Mouse (Mus musculus): ENCODE data around the gene Tor1aip1. TPM values are rescaled to one million over a fixed set of nuclear protein-coding genes. Genes with fewer than 3 reads are reported as not detected.

The Tor1aip1 gene
- total and polyA plus RNA-seq, 2 experiments from 2014 or later = 18.2 to 21.6 TPM

DNA sequence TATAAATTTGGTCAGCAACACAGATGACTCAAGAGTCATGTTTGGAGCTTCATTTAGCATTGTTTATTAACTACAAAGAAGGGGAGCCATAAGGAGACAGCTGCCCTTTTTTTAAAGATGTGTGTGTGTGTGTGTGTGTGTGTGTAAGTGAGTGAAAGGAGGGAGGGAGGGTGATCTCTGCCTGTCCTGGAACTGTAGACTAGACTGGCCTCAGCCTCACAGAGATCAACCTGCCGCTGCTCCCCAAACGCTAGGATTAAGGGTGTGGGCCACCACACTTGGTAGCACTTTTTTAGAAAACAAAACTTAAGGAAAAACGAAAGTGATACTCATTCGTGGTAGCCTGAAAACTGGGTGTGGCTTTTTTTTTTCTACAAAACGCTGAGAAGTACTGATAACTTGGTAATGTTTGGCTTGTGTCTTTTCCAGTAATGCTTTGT, 884 bp upstream of the Tor1aip1 start:
- H3K9me3 ChIP-seq (ENCODE audit: low read length) = no peaks in the 10 kb centered on the region
- WGBS = 65% methylated on average over 5 of the region's 5 CpGs

GRCm38 (mm10) chr1:156035269-156035929, 881 bp downstream of the Tor1aip1 start, which contains the start of gene Tor1aip2:
Tor1aip2 (plus strand) TSS chr1:156035403.
- Histone ChIP-seq H3K36me3 (ENCODE audit: insufficient read depth, low read length) (peaks cover 12% of the 10 kb centered on the region), H3K9ac (replicated peaks; ENCODE audit: low read length, poor library complexity, severe bottlenecking) (peak within 1 kb of the TSS; percentile 95), H3K27me3 (ENCODE audit: insufficient read depth, low read length) (no peaks in the 10 kb centered on the region), H3K4me2 (ENCODE audit: low read depth, low read length, poor library complexity, severe bottlenecking) (peak within 1 kb of the TSS; percentile 71), H3K4me1 (ENCODE audit: insufficient read depth, low read length) (peaks cover 3% of the 10 kb centered on the region; the same call in 1 of the 2 replicates), H3K27ac (ENCODE audit: low read depth, low read length) (peak within 1 kb of the TSS; percentile 99), H3K9me3 (ENCODE audit: low read length) (no peaks in the 10 kb centered on the region), H3K4me3 (ENCODE audit: low read depth, low read length) (peak within 1 kb of the TSS; percentile 89)
- DNase-seq (ENCODE audit: low spot score) (peak; percentile 77), ATAC-seq (ENCODE audit: low FRiP score) (peak; percentile 79)
- TF ChIP-seq CTCF (IDR thresholded peaks at IDR 0.05) = no peak
- under 1% methylated on average over 58 of the region's 59 CpGs for WGBS

More for the DNA sequence above, 884 bp upstream of the Tor1aip1 start:
- TF ChIP-seq CTCF (IDR thresholded peaks at IDR 0.05) = no peak
- Histone ChIP-seq H3K4me2 (ENCODE audit: low read depth, low read length, poor library complexity, severe bottlenecking) (peak overlapping the region; percentile 28; the same call in 1 of the 2 replicates), H3K27me3 (ENCODE audit: insufficient read depth, low read length) (no peaks in the 10 kb centered on the region), H3K9ac (replicated peaks; ENCODE audit: low read length, poor library complexity, severe bottlenecking) (no peak overlapping the region), H3K27ac (ENCODE audit: low read depth, low read length) (no peak overlapping the region), H3K4me3 (ENCODE audit: low read depth, low read length) (no peak overlapping the region), H3K4me1 (ENCODE audit: insufficient read depth, low read length) (peaks cover 3% of the 10 kb centered on the region; the same call in 1 of the 2 replicates), H3K36me3 (ENCODE audit: insufficient read depth, low read length) (peaks cover 3% of the 10 kb centered on the region; the same call in 1 of the 2 replicates)
- no peak for DNase-seq (ENCODE audit: low spot score)
- no peak for ATAC-seq (ENCODE audit: low FRiP score)

- H3K9ac ChIP-seq (replicated peaks; ENCODE audit: low read length, poor library complexity, severe bottlenecking) = no peak overlapping the region
- TF ChIP-seq CTCF (IDR thresholded peaks at IDR 0.05) = no peak
- no peak overlapping the region for H3K27ac ChIP-seq (ENCODE audit: low read depth, low read length)
- ATAC-seq (ENCODE audit: low FRiP score) (no peak), DNase-seq (ENCODE audit: low spot score) (no peak)
- peaks cover 3% of the 10 kb centered on the region; the same call in 1 of the 2 replicates for H3K4me1 ChIP-seq (ENCODE audit: insufficient read depth, low read length)
- H3K27me3 ChIP-seq (ENCODE audit: insufficient read depth, low read length) = no peaks in the 10 kb centered on the region
- 42% methylated on average over 1 of the region's 1 CpGs for WGBS
- H3K9me3 ChIP-seq (ENCODE audit: low read length) = no peaks in the 10 kb centered on the region
- peak overlapping the region; percentile 89 for H3K4me3 ChIP-seq (ENCODE audit: low read depth, low read length)
- H3K4me2 ChIP-seq (ENCODE audit: low read depth, low read length, poor library complexity, severe bottlenecking) = peak overlapping the region; percentile 52
- peaks cover 12% of the 10 kb centered on the region for H3K36me3 ChIP-seq (ENCODE audit: insufficient read depth, low read length)
These were observed 1.6 kb downstream of the Tor1aip1 start for GRCm38 (mm10) chr1:156034661-156035060.

DNA sequence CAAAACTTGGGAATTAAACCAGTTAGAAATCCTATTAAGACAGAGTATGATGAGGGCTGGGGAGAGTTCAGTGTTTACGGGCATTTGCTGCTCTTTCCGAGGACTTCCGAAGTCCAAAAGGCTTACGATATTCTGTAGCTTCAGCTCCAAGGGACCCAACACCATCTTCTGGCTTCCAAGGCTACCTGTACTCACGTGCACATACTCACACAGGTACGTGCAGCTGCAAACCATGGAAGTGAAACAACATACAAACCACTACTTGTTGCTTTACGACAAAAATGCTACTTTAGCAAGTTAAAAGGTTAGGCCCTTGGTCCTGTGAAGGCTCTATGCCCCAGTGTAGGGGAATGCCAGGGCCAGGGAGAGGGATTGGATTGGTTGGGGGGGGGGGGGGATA, 2.4 kb downstream of the Tor1aip1 start:
- no peak overlapping the region for H3K9ac ChIP-seq (replicated peaks; ENCODE audit: low read length, poor library complexity, severe bottlenecking)
- no peaks in the 10 kb centered on the region for H3K27me3 ChIP-seq (ENCODE audit: insufficient read depth, low read length)
- DNase-seq (ENCODE audit: low spot score) = no peak
- no peak overlapping the region for H3K27ac ChIP-seq (ENCODE audit: low read depth, low read length)
- H3K4me2 ChIP-seq (ENCODE audit: low read depth, low read length, poor library complexity, severe bottlenecking) = no peak overlapping the region
- no peak for TF ChIP-seq CTCF (IDR thresholded peaks at IDR 0.05)
- WGBS = 98% methylated on average over 7 of the region's 7 CpGs
- peaks cover 3% of the 10 kb centered on the region; the same call in 1 of the 2 replicates for H3K4me1 ChIP-seq (ENCODE audit: insufficient read depth, low read length)
- no peak for ATAC-seq (ENCODE audit: low FRiP score)
- peaks cover 17% of the 10 kb centered on the region for H3K36me3 ChIP-seq (ENCODE audit: insufficient read depth, low read length)
- no peak overlapping the region for H3K4me3 ChIP-seq (ENCODE audit: low read depth, low read length)
- no peaks in the 10 kb centered on the region for H3K9me3 ChIP-seq (ENCODE audit: low read length)

DNA sequence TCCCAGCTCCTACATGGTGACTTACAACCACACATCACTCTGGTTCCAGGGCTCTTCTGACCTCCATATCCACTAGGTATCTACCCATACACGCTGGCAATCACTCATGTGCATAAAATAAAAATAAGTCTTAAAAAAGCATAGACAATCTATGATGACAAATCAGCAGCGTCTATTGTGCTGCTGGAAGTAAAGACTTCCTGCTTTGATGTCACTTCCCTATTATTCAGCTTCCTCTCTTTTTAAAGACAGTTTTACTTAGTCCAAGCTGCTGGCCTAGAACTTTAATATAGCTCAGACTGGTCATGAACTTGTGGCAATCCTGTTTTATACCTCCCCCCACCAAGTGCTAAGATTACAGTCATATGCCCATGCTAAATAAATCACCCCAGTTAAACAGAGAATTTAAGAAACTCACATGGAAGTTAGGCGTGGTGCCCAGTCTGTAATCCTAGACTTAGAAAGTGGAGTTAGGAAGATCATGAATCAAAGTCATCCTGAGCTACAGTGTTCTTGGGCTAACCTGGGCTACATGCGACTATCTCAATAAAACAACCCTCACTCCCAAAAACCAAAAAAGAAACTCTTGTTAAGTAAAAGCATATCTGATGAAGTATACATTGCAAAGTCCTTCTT, 7.8 kb downstream of the Tor1aip1 start:
- H3K27me3 ChIP-seq (ENCODE audit: insufficient read depth, low read length) = no peaks in the 10 kb centered on the region
- no peaks in the 10 kb centered on the region for H3K9me3 ChIP-seq (ENCODE audit: low read length)
- H3K9ac ChIP-seq (replicated peaks; ENCODE audit: low read length, poor library complexity, severe bottlenecking) = no peak overlapping the region
- peaks cover 29% of the 10 kb centered on the region for H3K36me3 ChIP-seq (ENCODE audit: insufficient read depth, low read length)
- H3K27ac ChIP-seq (ENCODE audit: low read depth, low read length) = no peak overlapping the region
- DNase-seq (ENCODE audit: low spot score) = no peak
- no peak overlapping the region for H3K4me3 ChIP-seq (ENCODE audit: low read depth, low read length)
- no peaks in the 10 kb centered on the region for H3K4me1 ChIP-seq (ENCODE audit: insufficient read depth, low read length)
- no peak for ATAC-seq (ENCODE audit: low FRiP score)
- H3K4me2 ChIP-seq (ENCODE audit: low read depth, low read length, poor library complexity, severe bottlenecking) = no peak overlapping the region
- TF ChIP-seq CTCF (IDR thresholded peaks at IDR 0.05) = no peak
- WGBS = 92% methylated on average over 4 of the region's 4 CpGs

DNA sequence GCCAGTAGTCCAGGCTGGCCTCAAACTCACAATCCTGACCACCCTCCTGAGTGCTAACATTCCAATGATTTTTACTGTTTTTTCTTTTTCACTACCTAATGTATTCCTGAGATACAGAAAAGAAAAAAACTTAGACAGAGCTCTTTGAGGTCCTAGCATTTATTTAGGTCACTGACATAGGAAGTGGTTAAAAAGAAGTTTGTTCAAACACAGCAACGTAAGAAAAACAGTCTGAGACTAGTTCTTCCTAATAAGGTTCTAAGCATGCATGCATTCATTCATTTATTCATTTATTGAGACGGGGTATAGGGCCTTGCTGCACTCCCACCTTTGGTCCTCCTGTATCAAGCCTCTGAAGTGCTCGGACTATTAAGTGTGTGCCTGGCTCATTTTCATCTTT, 8.4 kb downstream of the Tor1aip1 start:
- H3K4me3 ChIP-seq (ENCODE audit: low read depth, low read length) = no peak overlapping the region
- no peak overlapping the region for H3K27ac ChIP-seq (ENCODE audit: low read depth, low read length)
- DNase-seq (ENCODE audit: low spot score) (no peak), ATAC-seq (ENCODE audit: low FRiP score) (no peak)
- no peaks in the 10 kb centered on the region for H3K4me1 ChIP-seq (ENCODE audit: insufficient read depth, low read length)
- 98% methylated on average over 3 of the region's 3 CpGs for WGBS
- no peaks in the 10 kb centered on the region for H3K9me3 ChIP-seq (ENCODE audit: low read length)
- peaks cover 27% of the 10 kb centered on the region for H3K36me3 ChIP-seq (ENCODE audit: insufficient read depth, low read length)
- no peaks in the 10 kb centered on the region for H3K27me3 ChIP-seq (ENCODE audit: insufficient read depth, low read length)
- no peak overlapping the region for H3K9ac ChIP-seq (replicated peaks; ENCODE audit: low read length, poor library complexity, severe bottlenecking)
- TF ChIP-seq CTCF (IDR thresholded peaks at IDR 0.05) = no peak
- H3K4me2 ChIP-seq (ENCODE audit: low read depth, low read length, poor library complexity, severe bottlenecking) = no peak overlapping the region
